Mouse (Mus musculus) liver, adult 2 months (tissue): ENCODE measurements around the gene Sepsecs.

Experiments
- CTCF ChIP-seq: fragments of 200-500 bp; IDR thresholded peaks from 2 replicates; pipeline ENCODE4 v1.5.1; 2011; ENCODE audit warnings: low read depth, low read length, control low read depth
- POLR2A ChIP-seq: fragments of 200-500 bp; IDR thresholded peaks from 2 replicates; pipeline ENCODE4 v1.6.1; 2011; ENCODE audit warnings: low read length, control low read depth; ENCODE audit not compliant: insufficient read depth; ENCODE audit errors: extremely low read depth

GRCm38 (mm10) chr5:52641736-52642135 lies 27.8 kb downstream of the Sepsecs start:
- TF ChIP-seq POLR2A (no peak), CTCF (no peak)
